Mouse (Mus musculus) ES-E14 (cell line): ENCODE measurements at regions not wholly inside any gene's neighbourhood (a gene's known extent, or its start where the extent isn't known, plus 50 kb on each side); places are given as distances from the start of the nearest gene placed in this dataset.
A peak's percentile ranks its signal among the peaks of the same experiment; 100 is the strongest.

ENCODE experiments used
- DNase-seq: peaks from one replicate; pipeline ENCODE4 v3.0.0-alpha.2; 2013; ENCODE audit warnings: low read depth, low spot score
- H3K27ac ChIP-seq: 2 replicates; pipeline ENCODE4 v1.5.1; 2012; ENCODE audit warnings: low read depth, mild to moderate bottlenecking, low read length, moderate library complexity, mixed read lengths; ENCODE audit not compliant: poor library complexity, insufficient read depth, severe bottlenecking
- H3K36me3 ChIP-seq: 2 replicates; pipeline ENCODE4 v1.6.1; 2012; ENCODE audit warnings: mild to moderate bottlenecking, low read length, moderate library complexity, mixed read lengths; ENCODE audit not compliant: control insufficient read depth, poor library complexity, insufficient read depth, severe bottlenecking
- H3K4me1 ChIP-seq, 2 experiments: fragments of 150-350 bp in 1 of 2; sonication (generic) in 1 of 2; 2 replicates each; pipeline ENCODE4 v1.6.1; 2012; ENCODE audit warnings: low read length in 2 of 2, mild to moderate bottlenecking in 1 of 2, mixed read lengths in 1 of 2; ENCODE audit not compliant: control insufficient read depth in 2 of 2, insufficient read depth in 2 of 2, poor library complexity in 1 of 2
- H3K4me3 ChIP-seq, 2 experiments: fragments of 150-350 bp in 1 of 2; sonication (generic) in 1 of 2; 2 replicates each; pipeline ENCODE4 v1.5.1; 2012; ENCODE audit warnings: low read length in 2 of 2, low read depth in 1 of 2, mild to moderate bottlenecking in 1 of 2, mixed read lengths in 1 of 2; ENCODE audit not compliant: insufficient read depth in 1 of 2, poor library complexity in 1 of 2, severe bottlenecking in 1 of 2
- H3K9ac ChIP-seq: 2 replicates; pipeline ENCODE4 v1.6.1; 2012; ENCODE audit warnings: low read depth, mild to moderate bottlenecking, low read length, mixed read lengths; ENCODE audit not compliant: poor library complexity, insufficient read depth, severe bottlenecking
- H3K9me3 ChIP-seq: fragments of 150-350 bp; sonication (generic); 2 replicates; pipeline ENCODE4 v1.6.1; 2012; ENCODE audit warnings: low read depth, mild to moderate bottlenecking, low read length; ENCODE audit not compliant: control insufficient read depth, insufficient read depth
- CHD2 ChIP-seq: IDR thresholded peaks from 2 replicates; pipeline ENCODE4 v1.6.1; 2014; ENCODE audit warnings: mild to moderate bottlenecking, low read depth, low read length, inconsistent platforms
- HCFC1 ChIP-seq: IDR thresholded peaks from 2 replicates; pipeline ENCODE4 v1.6.1; 2012; ENCODE audit warnings: low read length, inconsistent platforms, borderline replicate concordance; ENCODE audit not compliant: insufficient read depth
- MAFK ChIP-seq: IDR thresholded peaks from 2 replicates; pipeline ENCODE4 v1.6.1; 2014; ENCODE audit warnings: mild to moderate bottlenecking, low read depth, low read length, inconsistent platforms; ENCODE audit not compliant: insufficient read depth
- ZC3H11A ChIP-seq: IDR thresholded peaks from 2 replicates; pipeline ENCODE4 v1.6.1; 2012; ENCODE audit warnings: low read depth, mild to moderate bottlenecking, inconsistent platforms, low read length, borderline replicate concordance
- ZNF384 ChIP-seq: IDR thresholded peaks from 2 replicates; pipeline ENCODE4 v1.6.1; 2012; ENCODE audit warnings: low read depth, low read length, inconsistent platforms
- in situ Hi-C, 2 experiments: fragments of 600-800 bp; cut with MboI; formaldehyde crosslinking; loops; one replicate each; pipeline ENCODE4 v1.15.1; 2025; ENCODE audit warnings: low sequenced_read_pairs in 2 of 2, inconsistent platforms in 1 of 2; ENCODE audit not compliant: unreplicated experiment in 2 of 2

DNA sequence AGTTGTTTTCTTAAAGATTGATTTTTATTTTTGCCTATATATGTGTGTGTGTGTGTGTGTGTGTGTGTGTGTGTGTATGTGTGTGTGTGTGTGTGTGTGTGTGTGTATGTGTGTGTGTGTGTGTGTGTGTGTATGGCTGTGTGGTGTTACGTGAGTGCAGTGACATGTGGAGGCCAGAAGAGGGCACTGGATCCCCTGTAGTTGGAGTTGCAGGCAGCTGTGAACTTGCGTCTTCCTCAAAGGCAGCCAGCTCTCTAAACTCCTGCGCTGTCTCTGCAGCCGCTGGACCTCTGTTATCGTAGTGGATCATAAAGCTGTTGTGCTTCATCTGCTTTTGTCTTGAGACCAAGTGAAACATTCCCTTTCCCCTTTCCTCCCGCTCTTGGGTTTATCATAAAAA is 109.9 kb upstream of the Egr2 start:
- Histone ChIP-seq H3K9me3 (no peaks in the 10 kb centered on the region), H3K9ac (no peak overlapping the region), H3K4me1 (no peaks in the 10 kb centered on the region), H3K36me3 (no peaks in the 10 kb centered on the region), H3K27ac (no peak overlapping the region), H3K4me3 (no peak overlapping the region)
- in situ Hi-C loops: no loop called here
- TF ChIP-seq ZNF384 (no peak), ZC3H11A (peak; percentile 79; the same call in 1 of the 2 replicates)
- DNase-seq: peak; percentile 21

DNA sequence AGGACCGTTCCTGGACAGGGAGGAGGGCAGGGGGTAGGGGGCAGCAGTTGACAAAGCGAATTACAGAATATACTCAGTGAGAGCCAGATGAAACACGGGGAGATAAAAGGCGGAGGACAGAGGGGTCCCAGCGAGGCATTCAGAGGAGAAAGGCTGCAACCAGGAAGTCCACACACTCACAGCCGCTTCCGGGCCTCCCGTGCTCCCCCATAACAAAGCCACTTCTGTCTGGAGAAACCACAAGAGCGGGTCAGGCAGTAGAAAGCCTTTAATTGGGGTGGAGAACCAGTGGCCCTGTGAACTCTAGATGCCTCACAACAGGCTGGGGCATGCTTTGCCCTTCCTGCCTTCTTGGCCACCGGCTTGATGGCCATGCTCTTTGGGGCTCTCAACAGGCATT is 108.1 kb upstream of the Egr2 start:
- Histone ChIP-seq H3K4me3 (no peak overlapping the region), H3K9ac (no peak overlapping the region), H3K27ac (no peak overlapping the region), H3K9me3 (no peaks in the 10 kb centered on the region), H3K36me3 (no peaks in the 10 kb centered on the region), H3K4me1 (no peaks in the 10 kb centered on the region)
- no peak for TF ChIP-seq ZNF384
- no peak for TF ChIP-seq CHD2
- no peak for TF ChIP-seq HCFC1
- TF ChIP-seq MAFK: no peak
- TF ChIP-seq ZC3H11A: no peak
- in situ Hi-C loops: no loop called here
- no peak for DNase-seq

DNA sequence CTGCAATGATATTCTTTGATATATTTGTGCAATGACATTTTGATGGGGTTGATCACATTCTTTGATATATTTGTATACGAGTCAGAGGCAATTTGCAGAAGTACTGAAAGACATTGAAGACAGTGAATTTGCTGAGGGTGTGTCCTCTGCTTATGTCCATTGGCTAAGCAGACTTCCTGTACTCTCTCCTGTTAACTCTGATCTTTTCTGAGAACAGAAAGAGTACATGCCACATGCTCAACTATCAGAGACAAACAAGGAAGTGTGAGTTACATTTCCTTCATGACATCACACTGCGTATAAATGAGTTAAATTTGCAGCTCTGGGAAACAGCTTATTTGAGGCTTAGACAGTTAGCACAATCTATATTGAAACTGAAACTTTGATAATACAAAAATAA is 104.5 kb upstream of the Egr2 start:
- DNase-seq: no peak
- no peak for TF ChIP-seq CHD2
- TF ChIP-seq MAFK: no peak
- no peak for TF ChIP-seq ZC3H11A
- TF ChIP-seq HCFC1: no peak
- no peak for TF ChIP-seq ZNF384
- no peaks in the 10 kb centered on the region for H3K4me1 ChIP-seq
- no peak overlapping the region for H3K9ac ChIP-seq
- H3K27ac ChIP-seq: no peak overlapping the region
- no peaks in the 10 kb centered on the region for H3K9me3 ChIP-seq
- H3K4me3 ChIP-seq: no peak overlapping the region
- no peaks in the 10 kb centered on the region for H3K36me3 ChIP-seq
- in situ Hi-C loops: no loop called here

- DNase-seq: no peak
- no peaks in the 10 kb centered on the region for H3K36me3 ChIP-seq
- no peak overlapping the region for H3K9ac ChIP-seq
- H3K4me1 ChIP-seq: no peaks in the 10 kb centered on the region
- H3K27ac ChIP-seq: no peak overlapping the region
- no peak for TF ChIP-seq CHD2
- no peak for TF ChIP-seq ZNF384
- TF ChIP-seq MAFK: no peak
- TF ChIP-seq HCFC1: no peak
- TF ChIP-seq ZC3H11A: no peak
- no peak overlapping the region for H3K4me3 ChIP-seq
- H3K9me3 ChIP-seq: no peaks in the 10 kb centered on the region
- in situ Hi-C loops: no loop called here
These were observed 96.1 kb upstream of the Egr2 start for GRCm38 (mm10) chr10:67439042-67439635.

DNA sequence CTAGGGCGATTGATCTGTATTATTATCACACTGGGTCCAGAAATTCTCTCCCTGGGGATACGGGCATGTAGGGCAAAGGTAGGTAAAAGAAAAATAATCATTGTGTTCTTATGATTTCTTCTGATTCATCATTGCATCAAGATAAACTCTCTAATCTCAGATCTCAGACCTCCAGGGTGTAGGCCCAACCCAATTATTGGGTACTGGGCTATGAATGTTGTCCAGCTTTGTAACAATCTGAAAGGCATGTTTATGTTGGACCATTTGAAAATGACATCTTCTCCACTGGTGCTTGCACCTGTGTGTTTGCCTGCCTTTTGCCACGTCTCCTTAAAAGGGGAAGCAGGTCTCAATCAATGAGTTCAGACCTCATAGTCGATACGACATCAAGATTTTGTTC is 95.4 kb upstream of the Egr2 start:
- H3K9ac ChIP-seq: no peak overlapping the region
- no peaks in the 10 kb centered on the region for H3K9me3 ChIP-seq
- in situ Hi-C loops: no loop called here
- H3K27ac ChIP-seq: no peak overlapping the region
- no peak overlapping the region for H3K4me3 ChIP-seq
- no peaks in the 10 kb centered on the region for H3K36me3 ChIP-seq
- no peak for TF ChIP-seq MAFK
- TF ChIP-seq ZC3H11A: no peak
- no peak for TF ChIP-seq CHD2
- TF ChIP-seq ZNF384: no peak
- TF ChIP-seq HCFC1: no peak
- no peak for DNase-seq
- H3K4me1 ChIP-seq: no peaks in the 10 kb centered on the region
